Mouse (Mus musculus): ENCODE measurements at regions not wholly inside any gene's neighbourhood (a gene's known extent, or its start where the extent isn't known, plus 50 kb on each side); places are given as distances from the start of the nearest gene placed in this dataset.
"Not testable (repeated sequence)": the region's sequence is repeated elsewhere in the genome, so short reads cannot be mapped to it uniquely, and the experiment has no call there.

DNA sequence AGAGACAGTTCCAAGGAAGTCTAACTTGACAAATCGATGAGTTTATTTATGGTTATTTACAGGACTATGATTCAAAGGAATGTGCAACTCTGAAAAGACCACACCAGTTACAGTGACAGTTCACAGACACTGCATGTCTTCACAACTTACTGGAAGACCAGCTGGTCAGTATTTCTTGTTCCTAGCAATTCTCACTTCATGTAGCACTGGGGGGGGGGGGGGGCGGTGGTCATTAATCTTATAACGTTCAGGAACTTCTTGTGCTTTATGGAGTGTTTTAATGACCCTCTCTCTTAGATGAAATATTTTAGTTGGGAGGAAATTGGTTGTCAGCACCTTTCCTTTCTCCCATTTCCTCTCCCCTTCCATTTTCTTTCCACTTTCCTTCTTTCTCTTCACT is 1752.1 kb upstream of the Cntnap5a start:
- no peak for DNase-seq (ENCODE audit: low spot score in 2 of 2)

DNA sequence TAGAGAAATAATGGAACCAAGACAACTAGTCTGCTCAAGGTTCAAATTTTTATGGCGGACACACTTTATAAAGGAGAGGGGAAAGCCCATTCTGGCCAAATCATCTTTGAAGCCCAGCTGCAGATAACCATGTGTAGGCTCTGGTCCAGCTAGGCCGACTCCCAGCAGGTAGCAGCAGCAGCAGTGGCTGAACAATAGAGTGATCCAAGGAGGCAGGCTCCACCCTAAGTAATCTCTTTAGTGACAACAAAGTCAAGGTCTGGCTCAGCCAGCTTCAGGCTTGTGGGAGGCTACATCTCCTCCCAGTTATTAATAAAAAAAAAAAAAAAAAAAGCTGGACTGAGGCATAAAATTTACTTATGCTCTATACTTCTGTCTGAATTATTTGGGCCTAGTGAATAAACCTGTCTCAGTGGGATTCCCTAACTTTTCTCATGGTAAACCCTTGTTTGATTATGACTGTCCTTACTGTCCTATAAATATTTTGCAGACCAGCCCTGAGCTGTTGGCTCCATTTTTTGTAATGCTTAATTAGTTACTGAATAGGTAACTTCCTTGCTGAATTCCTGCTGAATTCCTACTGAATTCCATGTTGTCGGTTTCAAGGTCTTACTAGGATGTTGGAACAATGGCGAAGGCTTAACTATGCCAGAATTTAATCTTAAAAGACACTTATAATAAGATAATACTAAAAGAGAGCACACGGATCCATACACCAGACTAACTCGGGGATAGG is 1726.4 kb upstream of the Cntnap5a start:
- no peak for DNase-seq (ENCODE audit: low spot score in 2 of 2)

DNA sequence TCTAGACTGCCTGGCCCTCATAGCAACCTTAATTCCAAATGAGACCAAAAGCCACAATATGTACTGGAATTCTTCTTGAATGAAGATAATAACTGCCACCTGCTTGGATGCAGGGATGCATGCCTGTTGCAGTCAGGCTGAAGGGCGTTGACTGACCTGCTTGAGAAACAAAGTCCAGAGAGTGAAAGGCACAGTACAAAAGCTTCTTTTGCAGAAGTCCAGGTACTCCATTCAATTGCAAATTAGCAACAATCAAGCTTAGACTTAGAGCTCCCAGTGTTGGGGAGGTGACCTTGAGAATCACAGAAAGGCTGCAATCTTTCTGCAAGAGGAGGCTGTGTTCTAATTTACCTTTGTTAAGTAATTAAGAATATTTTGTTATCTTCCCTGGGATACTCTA is 1725.3 kb upstream of the Cntnap5a start:
- not testable (repeated sequence) for DNase-seq (ENCODE audit: low spot score in 2 of 2)

DNA sequence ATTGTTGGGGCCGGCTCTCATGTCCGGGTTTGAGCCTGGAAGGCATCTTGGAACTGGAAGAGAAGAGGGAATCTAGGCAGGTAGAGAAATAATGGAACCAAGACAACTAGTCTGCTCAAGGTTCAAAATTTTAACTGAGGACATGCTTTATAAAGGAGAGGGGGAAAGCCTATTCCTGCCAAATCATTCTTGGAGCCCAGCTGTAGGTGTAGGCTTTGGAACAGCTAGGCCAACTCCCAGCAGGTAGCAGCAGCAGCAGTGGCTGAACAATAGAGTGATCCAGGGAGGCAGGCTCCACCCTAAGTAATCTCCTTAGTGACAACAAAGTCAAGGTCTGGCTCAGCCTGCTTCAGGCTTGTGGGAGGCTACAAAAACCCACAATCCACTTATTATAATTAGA is 1720.6 kb upstream of the Cntnap5a start:
- not testable (repeated sequence) for DNase-seq (ENCODE audit: low spot score in 2 of 2)

DNA sequence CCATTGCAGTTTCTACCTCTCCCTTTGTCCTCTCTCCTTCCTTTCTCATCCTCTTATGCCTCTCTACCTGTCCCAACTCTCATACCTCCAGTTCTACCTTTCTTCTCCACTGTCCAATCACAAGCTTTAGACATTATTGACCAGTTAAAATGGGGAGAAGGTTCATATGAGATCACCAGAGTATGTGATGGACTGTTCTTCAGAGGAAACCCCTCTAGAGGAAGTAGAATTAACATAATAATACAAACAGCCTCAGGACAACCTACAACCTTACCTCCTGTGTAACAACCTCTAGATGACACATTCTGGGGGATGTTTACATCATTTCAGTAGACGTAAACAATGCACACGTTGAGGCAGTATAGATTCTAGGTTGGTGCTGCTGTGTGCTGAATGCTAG is 1720.1 kb upstream of the Cntnap5a start:
- DNase-seq (ENCODE audit: low spot score in 2 of 2): no peak

DNA sequence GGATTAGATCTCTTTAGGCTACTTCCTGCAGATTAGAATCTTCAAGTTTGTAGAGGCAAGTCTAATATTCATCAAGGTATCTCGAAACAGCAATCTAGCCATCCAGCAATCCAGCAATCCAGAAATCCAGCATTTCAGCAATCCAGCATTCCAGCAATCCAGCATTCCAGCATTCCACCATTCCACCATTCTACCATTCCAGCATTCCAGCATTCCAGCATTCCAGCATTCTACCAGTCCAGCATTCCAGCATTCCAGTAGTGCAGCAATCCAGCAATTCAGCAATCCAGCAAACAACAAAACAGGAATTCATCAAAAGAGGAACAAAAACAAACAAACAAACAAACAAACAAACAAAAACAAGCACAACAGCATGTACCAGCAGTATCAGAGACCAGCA is 1713.9 kb upstream of the Cntnap5a start:
- no peak for DNase-seq (ENCODE audit: low spot score in 2 of 2)

DNA sequence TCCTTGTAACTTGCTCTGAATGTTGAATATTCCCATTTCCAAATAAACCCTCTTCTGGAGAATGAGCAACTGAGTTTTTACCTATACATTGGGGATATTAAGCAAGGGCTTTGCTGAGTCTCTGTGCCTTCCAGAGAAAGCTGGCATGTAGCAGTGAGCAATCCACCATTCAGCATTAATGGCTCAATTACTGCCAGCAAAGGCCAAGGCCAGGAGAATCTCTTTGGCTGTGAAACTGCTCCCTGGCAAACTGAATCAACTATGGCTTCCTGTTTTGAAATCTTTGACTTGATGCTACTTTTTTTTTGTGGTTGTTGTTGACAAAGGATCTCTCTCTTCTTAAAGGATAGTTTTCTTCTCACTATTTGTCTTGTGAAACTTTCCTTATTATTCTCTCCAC is 1704.4 kb upstream of the Cntnap5a start:
- no peak for DNase-seq (ENCODE audit: low spot score in 2 of 2)

DNA sequence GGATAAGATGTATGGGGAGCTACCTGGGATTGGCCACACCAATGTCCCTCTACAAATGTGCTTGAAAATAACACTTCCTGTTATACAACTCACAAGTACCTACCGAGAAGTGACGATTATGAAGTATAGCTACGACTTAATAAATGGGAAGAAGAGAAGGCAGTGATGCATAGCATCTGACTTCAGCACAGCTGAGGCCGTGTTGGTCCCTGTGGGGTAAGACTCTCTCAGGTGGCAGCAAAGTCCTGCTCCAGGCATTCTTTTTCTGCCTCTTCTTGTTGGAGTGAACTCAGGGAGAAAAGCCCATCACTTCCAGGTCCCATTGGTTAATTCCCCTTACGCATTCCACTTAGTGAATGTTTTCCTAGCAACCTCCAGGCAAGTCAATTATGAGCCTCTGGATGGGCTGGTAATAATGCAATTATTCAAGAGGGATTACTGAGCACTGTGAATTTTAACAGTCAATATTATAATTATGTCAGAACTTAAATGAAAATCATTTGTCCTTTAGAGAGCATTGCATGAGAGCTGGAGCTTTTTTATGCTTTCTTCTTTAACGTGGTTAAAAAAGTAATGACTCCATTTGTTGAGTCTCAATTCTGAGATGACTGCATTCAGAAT is 1694.8 kb upstream of the Cntnap5a start:
- DNase-seq (ENCODE audit: low spot score in 2 of 2): no peak

DNA sequence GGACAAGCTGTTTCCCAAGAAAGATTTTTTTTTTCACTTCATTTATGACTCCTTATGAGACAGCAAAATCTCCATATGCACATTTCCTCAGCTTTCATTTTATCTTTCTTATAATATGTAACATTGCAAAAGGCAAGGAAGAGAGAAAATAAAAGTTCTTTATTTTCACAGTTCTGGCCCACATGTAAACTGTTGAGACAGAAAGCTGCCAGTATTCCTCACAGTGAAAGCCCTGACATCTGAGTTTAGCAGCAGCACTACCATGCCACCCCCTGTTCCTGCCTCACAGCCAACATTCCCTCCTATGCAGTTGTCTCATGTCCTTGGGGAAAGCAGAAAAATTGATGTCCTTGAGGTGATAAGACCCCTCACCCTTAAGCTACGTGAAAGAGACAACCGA is 1692.1 kb upstream of the Cntnap5a start:
- DNase-seq (ENCODE audit: low spot score in 2 of 2): peak; percentile 3 to 10

DNA sequence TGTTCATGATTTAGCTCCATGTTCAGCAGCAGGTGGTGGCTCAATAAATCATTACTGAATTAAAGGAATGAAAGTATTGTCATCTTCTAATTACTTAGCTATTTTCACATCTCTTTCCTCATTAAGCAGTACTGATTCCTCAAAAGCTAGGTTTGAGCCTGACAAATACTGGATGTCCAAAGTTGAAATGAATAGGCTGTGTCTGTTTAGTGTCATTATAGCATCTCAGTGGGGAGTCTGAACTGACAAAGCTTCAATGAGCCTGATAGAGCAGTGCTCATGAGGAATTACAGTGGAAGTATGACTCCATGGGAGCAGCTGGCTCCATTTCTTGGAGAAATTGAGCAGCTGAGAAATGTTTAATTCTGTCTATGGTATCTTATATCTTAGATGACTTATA is 1646.7 kb upstream of the Cntnap5a start:
- DNase-seq (ENCODE audit: low spot score in 2 of 2): no peak

DNA sequence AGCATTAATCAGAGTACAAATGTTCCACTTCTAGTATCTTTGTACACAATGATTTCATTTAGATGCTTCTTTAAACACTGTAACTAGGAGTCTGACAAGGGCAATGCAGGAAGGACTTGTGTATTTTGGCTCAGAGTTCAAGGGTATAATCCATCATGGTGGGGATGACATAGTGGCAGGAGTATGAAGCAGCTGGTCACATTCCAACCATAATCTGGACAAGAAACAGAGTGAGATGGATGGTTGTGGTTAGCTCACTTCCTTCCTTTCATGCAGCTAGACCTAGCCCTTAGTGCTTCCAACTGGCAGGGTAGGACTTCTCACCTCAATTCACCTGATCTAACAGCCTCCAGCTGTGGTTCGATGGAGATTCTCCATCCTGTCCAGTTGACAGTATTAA is 1645.2 kb upstream of the Cntnap5a start:
- no peak for DNase-seq (ENCODE audit: low spot score in 2 of 2)

DNA sequence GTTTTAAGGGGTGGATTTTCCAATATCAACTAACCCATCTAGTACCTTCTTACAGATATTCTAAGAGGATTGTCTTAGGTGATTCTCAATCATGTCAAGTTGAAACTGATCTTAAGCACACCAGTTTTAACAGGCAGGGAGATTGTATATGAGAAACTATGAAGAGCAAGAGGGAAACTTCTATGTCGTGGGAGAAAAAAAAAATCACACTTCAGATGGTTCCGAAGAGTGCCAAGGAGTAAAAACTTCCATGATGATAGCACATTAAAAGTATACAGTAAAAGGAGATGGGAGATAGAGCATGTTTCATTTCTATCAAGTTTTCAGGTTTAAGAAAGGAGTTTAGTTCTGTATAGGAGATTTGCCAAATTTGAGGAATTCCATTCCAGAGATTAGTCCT is 1621.5 kb upstream of the Cntnap5a start:
- DNase-seq (ENCODE audit: low spot score in 2 of 2): no peak

DNA sequence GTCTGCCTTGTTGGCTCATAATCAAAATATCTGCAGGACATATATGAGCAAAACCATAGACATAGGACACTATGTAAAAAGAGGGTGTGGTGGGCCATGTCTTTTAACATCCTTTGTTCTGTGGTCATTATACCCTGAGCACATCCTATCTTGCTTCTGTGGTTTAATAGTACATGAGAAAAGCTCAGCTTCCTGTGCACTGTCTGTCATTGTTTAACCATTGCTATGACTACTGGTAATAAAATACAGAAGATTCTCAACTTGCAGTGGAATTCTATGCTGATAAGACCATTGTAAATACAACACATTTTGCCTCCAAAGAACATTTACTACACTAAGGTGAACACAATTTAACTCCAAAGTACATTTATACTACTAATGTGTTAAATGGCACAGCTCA is 1610.0 kb upstream of the Cntnap5a start:
- no peak for DNase-seq (ENCODE audit: low spot score in 2 of 2)
